Mouse (Mus musculus) gastrocnemius, adult 18-20 months (tissue): Measurements from ENCODE around the gene Aldh16a1. TPM values are rescaled to one million over a fixed set of nuclear protein-coding genes. Genes with fewer than 3 reads are reported as not detected.
A peak's percentile ranks its signal among the peaks of the same experiment; 100 is the strongest.

ENCODE experiments used
- DNase-seq: peaks from one replicate; pipeline ENCODE4 v3.0.0; 2021; ENCODE audit warnings: low spot score
- long read RNA-seq, 2 experiments: library from polyadenylated mRNA; stranded (forward); transcript quantifications; one replicate each; pipeline ENCODE4 v2.0.0; 2021
- total RNA-seq, 2 experiments: library from RNA; stranded (reverse); gene quantifications; 2 replicates each; pipeline ENCODE4 v1.2.3; 2021

Gene Aldh16a1
- total RNA-seq, result 10 to 100 TPM; 10.6 to 12.8 TPM
- long read RNA-seq, experiment 1, transcript Aldh16a1-206 (17 exons, 3,537 nt), result major isoform, 6 of 10 reads
- long read RNA-seq, experiment 1, partial matches to known transcripts, result 2 of 10 reads
- long read RNA-seq, experiment 1, other reads (novel, unspliced or antisense), result 2 of 10 reads
- long read RNA-seq, experiment 2, transcript Aldh16a1-206 (17 exons, 3,537 nt), result major isoform, 6 of 12 reads
- long read RNA-seq, experiment 2, partial matches to known transcripts, result 4 of 12 reads
- long read RNA-seq, experiment 2, other reads (novel, unspliced or antisense), result 2 of 12 reads

- DNase-seq, result peak; percentile 96
Observed at GRCm38 (mm10) chr7:45154096-45154992, at the start of gene Aldh16a1, which contains the start of gene Pih1d1. Gene Aldh16a1, minus strand, starts transcription at chr7:45154584. Gene Pih1d1, plus strand, starts transcription at chr7:45154303.

GRCm38 (mm10) chr7:45202654-45203053 lies 48.3 kb upstream of the Aldh16a1 start:
- DNase-seq, result no peak

DNA sequence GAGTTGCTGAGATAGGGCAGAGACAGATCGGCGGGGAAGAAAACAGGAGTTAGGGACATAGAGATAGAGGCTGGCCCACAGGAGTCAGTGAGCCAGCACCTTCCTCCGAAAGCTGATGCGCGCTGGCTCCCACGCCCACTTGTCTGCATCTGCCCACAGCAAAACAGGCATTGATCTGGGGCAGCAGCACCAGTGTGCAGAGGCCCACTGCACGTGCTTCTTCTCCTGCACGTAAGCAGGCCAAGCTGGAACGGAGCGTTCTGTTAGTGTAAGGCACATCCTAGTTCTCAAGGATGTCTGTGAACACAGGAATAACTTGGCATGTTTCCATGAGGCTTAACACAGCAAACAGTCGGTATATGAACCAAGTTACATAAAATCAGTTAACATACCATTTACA lies 44.6 kb upstream of the Aldh16a1 start:
- DNase-seq, result no peak

DNA sequence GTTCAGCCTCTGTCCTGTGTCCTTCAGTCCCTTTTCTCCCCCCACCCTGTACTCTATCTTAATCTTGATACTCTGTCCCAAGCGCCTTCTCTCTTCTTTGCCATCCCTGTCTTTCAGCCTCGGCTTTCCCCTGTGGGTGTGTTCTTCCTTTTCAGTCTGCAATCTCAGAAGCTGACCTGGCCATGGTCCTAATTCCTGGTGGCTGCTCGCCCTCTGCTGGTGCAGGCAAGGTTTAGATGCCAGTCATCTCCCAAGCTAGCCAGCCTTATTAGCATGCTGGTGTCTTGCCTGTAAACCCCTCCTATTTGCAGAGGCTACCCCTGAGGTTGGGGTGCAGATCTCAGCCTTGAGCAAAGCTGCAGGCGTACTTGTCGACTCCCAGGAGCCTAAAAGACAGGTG lies 44.1 kb upstream of the Aldh16a1 start:
- DNase-seq, result peak; percentile 76

DNA sequence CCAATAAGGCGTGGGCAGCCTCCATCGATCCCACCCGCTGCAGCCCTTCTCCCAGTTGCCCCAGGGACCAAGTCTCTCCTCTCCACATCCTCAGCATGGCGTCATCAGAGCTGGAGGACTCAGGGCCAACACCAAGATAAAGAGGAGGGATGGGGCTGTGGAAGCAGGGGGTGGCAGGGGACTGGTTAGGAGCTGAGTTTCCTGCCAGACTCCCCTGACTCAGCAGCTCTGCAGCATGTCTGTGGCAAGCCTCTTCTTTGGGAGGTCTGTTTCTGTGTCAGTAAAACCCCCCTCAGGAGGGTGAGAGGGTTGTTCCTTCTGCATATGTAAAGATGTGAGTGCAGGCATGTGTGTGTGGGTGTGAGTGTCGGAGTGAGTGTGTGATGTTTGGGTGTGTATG lies 42.6 kb upstream of the Aldh16a1 start:
- DNase-seq, result no peak

DNA sequence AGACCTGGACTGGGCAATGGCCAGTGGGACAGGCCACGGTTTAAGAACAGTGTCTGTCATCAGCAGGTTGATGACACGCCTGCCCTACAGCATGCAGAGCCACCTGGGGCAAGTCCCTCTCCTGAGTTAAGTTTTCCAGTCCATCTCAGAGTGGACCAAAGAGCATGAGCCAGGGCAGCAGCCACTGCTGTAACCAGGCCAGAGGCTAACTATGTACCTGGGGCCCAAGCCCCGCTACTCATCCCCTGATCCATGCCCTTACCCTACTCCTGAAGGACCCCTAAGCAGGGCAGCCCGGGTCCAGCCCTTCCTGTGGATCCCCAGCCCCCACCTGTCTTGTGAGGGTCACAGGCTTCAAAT lies 41.8 kb upstream of the Aldh16a1 start:
- DNase-seq, result no peak

- DNase-seq, result peak; percentile 43
Observed at GRCm38 (mm10) chr7:45195341-45196175, 41.2 kb upstream of the Aldh16a1 start.

DNA sequence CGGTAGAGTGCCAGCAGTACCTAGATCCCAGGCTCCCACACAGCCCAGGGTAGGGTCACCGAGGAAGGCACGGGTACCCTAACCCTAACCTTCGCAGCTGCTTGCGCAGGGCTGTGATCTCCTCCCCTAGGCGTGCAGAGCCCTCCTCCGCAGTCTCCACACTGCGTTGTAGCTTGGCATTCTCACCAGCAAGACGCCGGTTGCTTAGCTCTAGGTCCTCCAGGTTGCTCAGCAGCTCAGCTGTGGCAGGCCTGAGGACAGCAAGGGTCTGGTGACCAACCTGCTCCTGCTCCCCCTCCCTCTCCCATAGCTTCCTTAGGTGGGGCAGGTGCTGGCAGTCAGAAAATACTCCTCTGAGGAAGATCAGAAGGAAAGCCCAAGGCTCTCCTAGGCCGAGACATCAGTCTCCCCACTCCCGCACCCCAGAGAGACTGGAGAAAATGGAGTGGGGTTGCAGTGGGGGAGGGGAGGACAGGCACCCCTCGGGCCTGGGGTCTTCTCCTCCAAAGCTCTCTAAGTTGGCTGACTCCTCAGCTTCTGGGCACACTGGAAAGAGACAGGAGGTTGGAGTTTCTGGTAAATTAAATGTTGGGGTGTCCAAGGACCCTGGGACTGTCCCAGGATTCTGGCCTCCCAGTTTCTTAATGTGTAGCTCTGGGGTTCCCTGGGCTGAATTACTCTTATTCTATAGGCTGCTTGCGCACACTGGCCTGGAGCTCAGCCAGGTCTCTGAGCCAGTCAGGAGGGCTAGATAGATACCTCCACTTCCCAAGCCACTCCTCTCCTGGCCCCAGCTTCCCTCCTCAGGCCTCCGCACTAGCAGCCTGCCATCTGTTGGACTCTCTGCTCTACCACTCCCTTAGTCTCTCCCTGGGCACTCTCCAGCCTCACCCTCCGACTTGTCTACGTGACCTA lies 39.7 kb upstream of the Aldh16a1 start:
- DNase-seq, result no peak

GRCm38 (mm10) chr7:45193406-45193805 lies 39.0 kb upstream of the Aldh16a1 start:
- DNase-seq, result no peak

DNA sequence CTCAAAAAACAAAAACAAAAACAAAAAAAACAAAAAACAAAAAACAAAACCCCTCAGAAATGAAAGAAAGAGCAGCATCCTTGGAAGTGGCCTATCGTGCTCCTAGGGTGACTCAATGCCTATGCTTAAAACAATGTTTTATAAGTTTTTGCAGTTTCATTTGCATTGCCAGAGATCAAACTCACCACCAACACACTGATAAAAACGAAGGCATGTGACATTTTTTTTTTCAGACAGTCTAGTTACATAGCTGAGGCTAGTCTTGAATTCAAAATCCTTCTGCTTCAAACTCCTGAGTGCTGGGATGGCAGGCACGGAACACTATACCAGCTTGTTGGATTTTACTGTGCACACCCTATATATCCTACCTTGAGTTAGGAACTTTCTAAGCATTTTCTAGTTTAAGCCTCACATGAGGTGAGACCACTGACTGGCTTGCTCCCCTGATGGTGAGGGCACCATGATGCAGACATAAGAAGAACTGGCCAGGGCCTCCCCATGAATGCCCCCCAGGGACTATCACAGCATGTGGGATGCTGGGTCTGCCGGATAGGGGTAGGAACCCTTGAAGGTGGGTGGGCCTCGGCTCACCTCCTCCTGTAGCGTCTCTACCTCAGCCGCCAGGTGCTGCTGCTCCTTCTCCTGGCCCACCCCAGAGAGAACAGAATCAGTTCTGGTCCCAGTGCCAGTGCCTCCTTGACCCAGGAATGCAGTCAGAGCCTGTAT lies 38.4 kb upstream of the Aldh16a1 start:
- no peak for DNase-seq

GRCm38 (mm10) chr7:45191803-45192363 lies 37.5 kb upstream of the Aldh16a1 start:
- DNase-seq, result peak; percentile 81

DNA sequence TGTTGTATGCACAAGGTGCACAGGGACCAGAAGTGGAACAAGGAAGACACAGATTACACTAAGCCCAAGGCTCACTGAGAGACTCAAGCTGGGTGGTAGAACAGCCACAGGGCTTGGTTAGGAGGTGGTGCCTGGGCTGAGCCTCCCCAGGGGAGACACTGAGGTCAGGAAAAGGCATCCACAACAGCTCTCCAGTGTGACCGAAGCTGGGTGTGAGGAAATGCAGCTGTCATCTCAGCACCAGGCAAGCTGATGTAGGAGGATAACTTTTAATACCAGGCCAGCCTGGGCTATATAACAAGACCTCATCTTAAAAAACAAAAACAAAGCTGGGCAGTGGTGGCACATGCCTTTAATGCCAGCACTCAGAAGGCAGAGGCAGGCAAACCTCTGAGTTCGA lies 36.8 kb upstream of the Aldh16a1 start:
- DNase-seq, result no peak

GRCm38 (mm10) chr7:45190186-45190585 lies 35.8 kb upstream of the Aldh16a1 start:
- no peak for DNase-seq

DNA sequence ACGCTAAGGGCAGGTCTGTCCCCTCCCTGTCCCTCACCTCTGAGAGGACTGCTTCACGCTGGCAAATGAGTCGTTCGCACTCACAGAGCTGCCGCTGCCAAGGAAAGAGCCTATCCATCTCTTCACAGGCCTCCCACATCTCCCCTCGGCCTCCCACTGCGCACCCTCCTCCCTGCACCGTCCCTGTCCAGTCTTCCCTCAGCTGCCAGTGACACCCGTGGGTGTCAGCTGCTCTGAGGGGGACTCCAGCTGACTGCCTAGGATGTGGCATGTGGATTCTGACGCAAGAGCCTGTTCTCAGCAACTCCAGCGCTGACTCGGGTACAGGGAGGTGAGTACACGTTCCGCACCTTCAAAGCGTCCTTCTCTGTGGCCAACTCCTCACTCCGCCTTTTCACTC lies 35.2 kb upstream of the Aldh16a1 start:
- no peak for DNase-seq

- no peak for DNase-seq
Observed at GRCm38 (mm10) chr7:45185921-45186320, 31.5 kb upstream of the Aldh16a1 start.

GRCm38 (mm10) chr7:45183672-45184071 lies 29.3 kb upstream of the Aldh16a1 start:
- DNase-seq, result no peak

DNA sequence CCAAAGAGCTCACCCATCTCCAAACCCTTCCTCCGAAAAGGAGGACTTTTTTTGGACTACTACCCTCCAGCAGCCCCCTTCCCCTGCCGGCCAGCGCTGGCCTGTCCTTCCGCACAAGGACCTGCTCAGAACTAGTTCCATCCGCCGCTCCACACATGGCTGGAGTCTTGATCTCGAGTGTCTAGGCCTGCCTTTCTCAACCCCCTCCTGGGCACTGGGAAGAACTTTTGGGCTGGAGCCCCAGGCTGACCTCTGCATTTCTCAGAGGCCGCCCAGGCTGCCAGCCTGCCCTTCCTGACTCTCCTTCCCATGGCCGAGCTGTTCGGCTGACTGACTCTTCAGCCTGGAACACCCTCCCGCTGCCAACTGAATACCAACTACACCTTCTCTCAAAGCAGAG lies 28.2 kb upstream of the Aldh16a1 start:
- no peak for DNase-seq

- peak; percentile 91 for DNase-seq
Observed at GRCm38 (mm10) chr7:45182199-45182601, 27.8 kb upstream of the Aldh16a1 start.

DNA sequence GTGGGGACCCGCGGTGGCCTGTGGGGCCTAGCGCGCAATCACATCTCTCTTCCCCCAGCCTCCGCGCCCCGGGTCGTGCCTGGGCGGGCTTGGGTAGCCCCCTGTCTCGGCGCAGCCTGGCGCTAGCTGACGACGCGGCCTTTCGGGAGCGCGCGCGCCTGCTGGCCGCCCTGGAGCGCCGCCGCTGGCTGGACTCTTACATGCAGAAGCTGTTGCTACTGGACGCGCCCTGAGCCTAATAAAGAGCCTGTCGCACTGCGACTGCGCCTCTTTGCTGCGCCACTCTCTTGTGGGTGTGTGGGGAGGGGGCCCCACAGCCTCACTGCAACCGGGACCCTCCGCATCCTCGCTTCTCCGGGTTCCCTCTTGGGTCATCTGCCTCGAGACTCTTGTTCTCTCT lies 27.2 kb upstream of the Aldh16a1 start:
- no peak for DNase-seq
